Mouse (Mus musculus): ENCODE results near the gene Kcnt1.

Kcnt1 gene

DNA sequence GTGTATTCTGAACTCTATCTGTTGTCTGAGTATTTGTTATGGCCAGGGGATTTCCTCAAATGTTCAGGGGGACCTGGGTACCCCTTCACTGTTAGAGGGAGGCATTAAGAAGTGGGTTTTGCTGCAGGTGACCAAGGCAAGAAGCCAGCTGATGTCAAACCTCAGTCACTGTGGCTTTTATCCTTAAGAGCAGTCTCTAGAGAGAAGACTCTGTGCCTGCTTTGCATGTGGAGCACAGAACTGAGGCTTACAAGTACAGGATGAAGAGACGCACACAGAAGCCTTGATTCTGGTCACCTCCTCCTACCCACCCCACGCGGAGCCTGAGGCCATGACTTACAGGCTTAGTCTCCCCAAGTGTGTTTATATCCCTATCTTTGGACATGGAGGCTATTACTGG is 85.8 kb downstream of the Kcnt1 start:
- no peak for ATAC-seq (ENCODE audit: insufficient number of reproducible peaks, low FRiP score, low TSS enrichment)

All from cerebellum, adult (tissue).